Mouse (Mus musculus): ENCODE data around the gene Mark3. TPM values are rescaled to one million over a fixed set of nuclear protein-coding genes. Genes with fewer than 3 reads are reported as not detected.
A peak's percentile ranks its signal among the peaks of the same experiment; 100 is the strongest.

Gene Mark3
- polyA plus RNA-seq, 1 experiment from 2014 or later = 49.2 TPM

GRCm38 (mm10) chr12:111573315-111573714 lies 1.0 kb upstream of the Mark3 start:
- H3K36me3 ChIP-seq (ENCODE audit: control insufficient read depth, insufficient read depth) = no peaks in the 10 kb centered on the region
- peak overlapping the region; percentile 58 for H3K9ac ChIP-seq (replicated peaks; ENCODE audit: low read depth, low read length)
- H3K27ac ChIP-seq (ENCODE audit: low read length) = no peak overlapping the region
- peak overlapping the region; percentile 57 for H3K4me2 ChIP-seq (ENCODE audit: low read length)
- H3K4me1 ChIP-seq (replicated peaks; ENCODE audit: control insufficient read depth, insufficient read depth, low read length) = peaks cover 25% of the 10 kb centered on the region
- ATAC-seq = no peak
- 28% methylated on average over 6 of the region's 6 CpGs for WGBS
- no peaks in the 10 kb centered on the region for H3K9me3 ChIP-seq (ENCODE audit: control insufficient read depth, low read length)
- no peaks in the 10 kb centered on the region for H3K27me3 ChIP-seq (replicated peaks; ENCODE audit: control insufficient read depth, insufficient read depth, low read length)
- H3K4me3 ChIP-seq (replicated peaks; ENCODE audit: low read length) = peak overlapping the region; percentile 82

GRCm38 (mm10) chr12:111574887-111575838 lies 840 bp downstream of the Mark3 start:
- Histone ChIP-seq H3K4me2 (ENCODE audit: low read length) (peak overlapping the region; percentile 70), H3K36me3 (ENCODE audit: control insufficient read depth, insufficient read depth) (no peaks in the 10 kb centered on the region), H3K4me1 (replicated peaks; ENCODE audit: control insufficient read depth, insufficient read depth, low read length) (peaks cover 25% of the 10 kb centered on the region), H3K27me3 (replicated peaks; ENCODE audit: control insufficient read depth, insufficient read depth, low read length) (no peaks in the 10 kb centered on the region), H3K9ac (replicated peaks; ENCODE audit: low read depth, low read length) (peak overlapping the region; percentile 85), H3K9me3 (ENCODE audit: control insufficient read depth, low read length) (no peaks in the 10 kb centered on the region), H3K4me3 (replicated peaks; ENCODE audit: low read length) (peak overlapping the region; percentile 82), H3K27ac (ENCODE audit: low read length) (peak overlapping the region; percentile 93)
- under 1% methylated on average over 58 of the region's 58 CpGs for WGBS
- 0 out of 2 replicates have a peak, but pooled peaks have one; percentile 10 for ATAC-seq

DNA sequence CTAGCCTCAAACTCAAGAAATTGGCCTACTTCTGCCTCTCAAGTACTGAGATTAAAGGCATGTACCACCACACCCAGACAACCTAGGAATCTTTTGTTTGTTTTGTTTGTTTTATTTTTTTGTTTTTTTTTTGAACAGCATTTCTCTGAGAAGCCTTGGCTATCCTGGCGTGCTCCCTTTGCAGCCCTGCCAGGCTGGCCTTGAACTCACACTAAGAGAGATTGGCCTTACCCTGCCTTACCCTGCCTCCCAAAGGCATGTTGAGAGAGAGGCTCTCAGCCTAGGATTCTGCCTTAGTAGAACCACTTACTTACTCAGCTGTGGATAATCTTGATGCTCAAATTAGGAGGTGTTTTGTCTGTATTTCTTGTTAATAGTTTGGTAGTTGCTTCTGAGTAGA lies 8.7 kb downstream of the Mark3 start:
- no peak overlapping the region for H3K27ac ChIP-seq (ENCODE audit: low read length)
- no peaks in the 10 kb centered on the region for H3K4me1 ChIP-seq (replicated peaks; ENCODE audit: control insufficient read depth, insufficient read depth, low read length)
- H3K4me3 ChIP-seq (replicated peaks; ENCODE audit: low read length) = no peak overlapping the region
- no peak overlapping the region for H3K4me2 ChIP-seq (ENCODE audit: low read length)
- 73% methylated on average over 1 of the region's 1 CpGs for WGBS
- ATAC-seq = no peak
- H3K36me3 ChIP-seq (ENCODE audit: control insufficient read depth, insufficient read depth) = no peaks in the 10 kb centered on the region
- no peaks in the 10 kb centered on the region for H3K9me3 ChIP-seq (ENCODE audit: control insufficient read depth, low read length)
- no peak overlapping the region for H3K9ac ChIP-seq (replicated peaks; ENCODE audit: low read depth, low read length)
- H3K27me3 ChIP-seq (replicated peaks; ENCODE audit: control insufficient read depth, insufficient read depth, low read length) = no peaks in the 10 kb centered on the region

DNA sequence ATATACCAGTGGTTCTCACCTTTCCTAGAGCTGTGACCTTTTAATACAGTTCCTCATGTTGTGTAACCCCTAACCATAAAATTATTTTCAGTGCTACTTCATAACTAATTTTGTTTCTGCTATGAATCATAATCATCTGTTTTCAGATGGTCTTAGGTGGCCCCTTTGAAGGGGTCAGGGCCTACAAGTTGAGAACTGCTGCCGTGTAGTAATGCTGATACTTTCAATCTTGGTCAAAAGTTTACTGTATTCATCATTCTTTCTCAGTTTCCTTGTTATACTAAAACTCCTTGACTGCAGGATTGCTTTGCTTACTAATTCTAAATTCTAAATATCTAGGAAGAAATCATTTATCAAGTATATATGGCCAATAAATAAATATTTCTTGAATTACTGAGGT lies 10.1 kb downstream of the Mark3 start:
- Histone ChIP-seq H3K36me3 (ENCODE audit: control insufficient read depth, insufficient read depth) (no peaks in the 10 kb centered on the region), H3K9me3 (ENCODE audit: control insufficient read depth, low read length) (no peaks in the 10 kb centered on the region), H3K9ac (replicated peaks; ENCODE audit: low read depth, low read length) (no peak overlapping the region), H3K4me2 (ENCODE audit: low read length) (no peak overlapping the region), H3K4me3 (replicated peaks; ENCODE audit: low read length) (no peak overlapping the region), H3K27me3 (replicated peaks; ENCODE audit: control insufficient read depth, insufficient read depth, low read length) (no peaks in the 10 kb centered on the region), H3K27ac (ENCODE audit: low read length) (no peak overlapping the region), H3K4me1 (replicated peaks; ENCODE audit: control insufficient read depth, insufficient read depth, low read length) (peaks cover 2% of the 10 kb centered on the region; the same call in 1 of the 2 replicates)
- no peak for ATAC-seq
- 93% methylated on average over 1 of the region's 1 CpGs for WGBS

GRCm38 (mm10) chr12:111587252-111587651 lies 12.9 kb downstream of the Mark3 start:
- Histone ChIP-seq H3K27me3 (replicated peaks; ENCODE audit: control insufficient read depth, insufficient read depth, low read length) (no peaks in the 10 kb centered on the region), H3K27ac (ENCODE audit: low read length) (no peak overlapping the region), H3K9ac (replicated peaks; ENCODE audit: low read depth, low read length) (no peak overlapping the region), H3K9me3 (ENCODE audit: control insufficient read depth, low read length) (no peaks in the 10 kb centered on the region), H3K4me3 (replicated peaks; ENCODE audit: low read length) (no peak overlapping the region), H3K4me1 (replicated peaks; ENCODE audit: control insufficient read depth, insufficient read depth, low read length) (peaks cover 2% of the 10 kb centered on the region; the same call in 1 of the 2 replicates), H3K4me2 (ENCODE audit: low read length) (no peak overlapping the region), H3K36me3 (ENCODE audit: control insufficient read depth, insufficient read depth) (no peaks in the 10 kb centered on the region)
- ATAC-seq = no peak
- WGBS = 88% methylated on average over 12 of the region's 12 CpGs

DNA sequence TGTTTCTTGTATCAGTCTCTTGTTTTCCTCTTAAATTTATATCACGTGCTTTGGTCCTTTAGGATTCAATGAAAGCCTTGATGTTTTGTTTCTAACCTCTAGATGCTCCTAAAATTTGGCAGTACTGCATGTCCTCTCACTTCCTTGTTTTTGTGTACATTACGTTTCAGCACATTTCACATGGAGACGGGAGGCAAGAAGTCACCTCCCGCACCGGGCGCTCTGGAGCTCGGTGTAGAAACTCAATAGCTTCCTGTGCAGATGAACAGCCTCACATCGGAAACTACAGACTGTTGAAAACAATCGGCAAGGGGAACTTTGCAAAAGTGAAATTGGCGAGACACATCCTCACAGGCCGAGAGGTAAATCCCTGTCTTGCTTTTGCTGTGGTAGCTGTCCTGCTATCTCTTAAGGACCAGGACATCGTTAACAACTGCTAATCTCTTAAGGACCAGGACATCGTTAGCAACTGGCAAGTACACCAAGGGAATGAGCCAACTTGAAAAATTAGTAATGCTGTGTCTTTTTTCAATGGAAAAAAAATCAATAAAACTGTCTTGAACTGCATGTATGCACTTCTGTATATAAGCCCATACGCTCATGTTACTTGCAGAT lies 18.2 kb downstream of the Mark3 start:
- no peak overlapping the region for H3K4me3 ChIP-seq (replicated peaks; ENCODE audit: low read length)
- no peak for ATAC-seq
- H3K9ac ChIP-seq (replicated peaks; ENCODE audit: low read depth, low read length) = no peak overlapping the region
- H3K4me1 ChIP-seq (replicated peaks; ENCODE audit: control insufficient read depth, insufficient read depth, low read length) = peaks cover 2% of the 10 kb centered on the region; the same call in 1 of the 2 replicates
- H3K27ac ChIP-seq (ENCODE audit: low read length) = no peak overlapping the region
- H3K36me3 ChIP-seq (ENCODE audit: control insufficient read depth, insufficient read depth) = peaks cover 2% of the 10 kb centered on the region; the same call in 1 of the 2 replicates
- H3K27me3 ChIP-seq (replicated peaks; ENCODE audit: control insufficient read depth, insufficient read depth, low read length) = no peaks in the 10 kb centered on the region
- no peak overlapping the region for H3K4me2 ChIP-seq (ENCODE audit: low read length)
- no peaks in the 10 kb centered on the region for H3K9me3 ChIP-seq (ENCODE audit: control insufficient read depth, low read length)
- WGBS = 69% methylated on average over 14 of the region's 14 CpGs

GRCm38 (mm10) chr12:111593775-111594174 lies 19.5 kb downstream of the Mark3 start:
- H3K27ac ChIP-seq (ENCODE audit: low read length) = no peak overlapping the region
- H3K36me3 ChIP-seq (ENCODE audit: control insufficient read depth, insufficient read depth) = peaks cover 2% of the 10 kb centered on the region; the same call in 1 of the 2 replicates
- H3K4me3 ChIP-seq (replicated peaks; ENCODE audit: low read length) = no peak overlapping the region
- H3K4me2 ChIP-seq (ENCODE audit: low read length) = no peak overlapping the region
- no peak for ATAC-seq
- no peaks in the 10 kb centered on the region for H3K27me3 ChIP-seq (replicated peaks; ENCODE audit: control insufficient read depth, insufficient read depth, low read length)
- no peaks in the 10 kb centered on the region for H3K9me3 ChIP-seq (ENCODE audit: control insufficient read depth, low read length)
- no peak overlapping the region for H3K9ac ChIP-seq (replicated peaks; ENCODE audit: low read depth, low read length)
- 51% methylated on average over 2 of the region's 2 CpGs for WGBS
- peaks cover 2% of the 10 kb centered on the region; the same call in 1 of the 2 replicates for H3K4me1 ChIP-seq (replicated peaks; ENCODE audit: control insufficient read depth, insufficient read depth, low read length)

GRCm38 (mm10) chr12:111597310-111597709 lies 23.0 kb downstream of the Mark3 start:
- H3K36me3 ChIP-seq (ENCODE audit: control insufficient read depth, insufficient read depth) = peaks cover 5% of the 10 kb centered on the region
- H3K27me3 ChIP-seq (replicated peaks; ENCODE audit: control insufficient read depth, insufficient read depth, low read length) = no peaks in the 10 kb centered on the region
- ATAC-seq = no peak
- no peak overlapping the region for H3K4me3 ChIP-seq (replicated peaks; ENCODE audit: low read length)
- no peak overlapping the region for H3K27ac ChIP-seq (ENCODE audit: low read length)
- no peak overlapping the region for H3K4me2 ChIP-seq (ENCODE audit: low read length)
- no peaks in the 10 kb centered on the region for H3K9me3 ChIP-seq (ENCODE audit: control insufficient read depth, low read length)
- WGBS = 100% methylated on average over 1 of the region's 1 CpGs
- H3K9ac ChIP-seq (replicated peaks; ENCODE audit: low read depth, low read length) = no peak overlapping the region
- no peaks in the 10 kb centered on the region for H3K4me1 ChIP-seq (replicated peaks; ENCODE audit: control insufficient read depth, insufficient read depth, low read length)

- Histone ChIP-seq H3K9me3 (ENCODE audit: control insufficient read depth, low read length) (no peaks in the 10 kb centered on the region), H3K27ac (ENCODE audit: low read length) (no peak overlapping the region), H3K4me3 (replicated peaks; ENCODE audit: low read length) (no peak overlapping the region), H3K36me3 (ENCODE audit: control insufficient read depth, insufficient read depth) (peaks cover 5% of the 10 kb centered on the region), H3K4me1 (replicated peaks; ENCODE audit: control insufficient read depth, insufficient read depth, low read length) (no peaks in the 10 kb centered on the region), H3K27me3 (replicated peaks; ENCODE audit: control insufficient read depth, insufficient read depth, low read length) (no peaks in the 10 kb centered on the region), H3K9ac (replicated peaks; ENCODE audit: low read depth, low read length) (no peak overlapping the region), H3K4me2 (ENCODE audit: low read length) (no peak overlapping the region)
- ATAC-seq = no peak
- 100% methylated on average over 1 of the region's 1 CpGs for WGBS
Measured at GRCm38 (mm10) chr12:111598902-111599301, 24.6 kb downstream of the Mark3 start.

Data from forebrain, embryonic 16.5 days (tissue).